ENCODE assay signal across 8 mouse cellular contexts in the genomic region with DNA sequence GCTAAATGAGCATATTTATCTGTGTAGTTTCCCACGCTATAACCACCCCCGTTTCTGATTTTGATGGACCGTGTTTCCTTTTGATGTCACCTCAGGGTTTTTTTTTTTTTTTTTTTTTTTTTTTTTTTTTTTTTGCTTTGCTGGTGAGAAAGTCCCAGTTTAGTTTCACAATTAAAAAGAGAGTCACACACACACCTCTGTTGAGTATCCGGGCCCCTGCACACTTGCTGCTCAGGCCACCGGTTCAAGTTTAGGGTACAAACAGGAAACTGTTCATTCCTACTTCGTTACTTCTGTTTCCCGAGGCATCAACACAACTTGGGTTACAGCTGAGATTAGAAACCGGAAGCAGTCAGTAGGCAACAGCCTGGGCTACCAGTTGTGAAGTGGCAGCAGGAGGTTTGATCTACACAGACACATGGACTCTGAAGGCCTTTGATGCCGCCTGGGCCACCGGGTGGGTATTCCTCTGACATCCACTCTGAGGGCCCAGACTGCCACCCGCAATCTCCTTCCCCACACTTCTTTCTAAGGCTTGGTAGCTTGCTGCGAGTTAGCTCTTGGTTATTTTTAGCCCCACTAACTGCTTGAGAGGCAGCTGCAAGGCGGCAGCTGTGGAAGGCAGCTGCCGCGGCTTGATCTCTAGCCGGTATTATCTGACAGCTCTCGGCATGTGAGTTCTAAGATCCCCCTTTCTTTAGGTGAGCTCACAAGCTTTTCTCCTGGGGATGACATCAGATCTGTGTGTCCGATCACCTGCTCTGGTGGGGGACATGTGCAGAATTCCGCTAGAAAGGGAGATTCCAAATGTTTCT. TPM values are rescaled to one million over a fixed set of nuclear protein-coding genes. Genes with fewer than 3 reads are reported as not detected.
DNase-seq lines count a peak whose midpoint lies in the region; ATAC-seq and TF ChIP-seq lines count a peak whose summit lies in the region.

No protein-coding gene starts in this region.

- H3K4me2 ChIP-seq in forebrain, embryonic 13.5 days: peak overlapping the region; percentile 12
- no peak overlapping the region for H3K4me2 ChIP-seq in hindbrain, postnatal 0 days (ENCODE audit: low read depth, low read length)
- H3K4me2 ChIP-seq in midbrain, postnatal 0 days (ENCODE audit: low read depth, low read length, poor library complexity, severe bottlenecking): peak overlapping the region; percentile 7; the same call in 1 of the 2 replicates

- H3K4me1 ChIP-seq in liver, adult 2 months (ENCODE audit: control insufficient read depth, insufficient read depth, low read length): no peaks in the 10 kb centered on the region
- peaks cover 74% of the 10 kb centered on the region for H3K4me1 ChIP-seq in forebrain, embryonic 13.5 days
- H3K4me1 ChIP-seq in hindbrain, postnatal 0 days (ENCODE audit: insufficient read depth, low read length): peaks cover 28% of the 10 kb centered on the region
- H3K4me1 ChIP-seq in midbrain, postnatal 0 days (ENCODE audit: insufficient read depth, low read length): peaks cover 31% of the 10 kb centered on the region
- peaks cover 7% of the 10 kb centered on the region for H3K4me1 ChIP-seq in cerebellum, adult 2 months (ENCODE audit: control insufficient read depth, insufficient read depth, low read length)

- 72% methylated on average over 19 of the region's 19 CpGs for WGBS in liver, adult 2 months
- 44% methylated on average over 19 of the region's 19 CpGs for WGBS in forebrain, embryonic 13.5 days
- WGBS in hindbrain, postnatal 0 days: 39% methylated on average over 19 of the region's 19 CpGs
- 32% methylated on average over 19 of the region's 19 CpGs for WGBS in midbrain, postnatal 0 days
- WGBS in cerebellum, adult 2 months: 60% methylated on average over 19 of the region's 19 CpGs

- TF ChIP-seq CTCF in liver, adult 2 months (IDR thresholded peaks at IDR 0.05; ENCODE audit: low read depth, low read length): no peak
- TF ChIP-seq CTCF in hindbrain, postnatal 0 days (IDR thresholded peaks at IDR 0.05; ENCODE audit: low read depth): no peak
- no peak for TF ChIP-seq CTCF in midbrain, postnatal 0 days (IDR thresholded peaks at IDR 0.05)
- TF ChIP-seq CTCF in cerebellum, adult 2 months (IDR thresholded peaks at IDR 0.05; ENCODE audit: borderline replicate concordance, insufficient read depth, low read depth, low read length): no peak

- H3K36me3 ChIP-seq in liver, adult 2 months (ENCODE audit: control insufficient read depth, insufficient read depth, low read length): no peaks in the 10 kb centered on the region
- H3K36me3 ChIP-seq in forebrain, embryonic 13.5 days (ENCODE audit: poor library complexity, severe bottlenecking): no peaks in the 10 kb centered on the region
- no peaks in the 10 kb centered on the region for H3K36me3 ChIP-seq in hindbrain, postnatal 0 days (ENCODE audit: insufficient read depth, low read length)
- no peaks in the 10 kb centered on the region for H3K36me3 ChIP-seq in midbrain, postnatal 0 days (ENCODE audit: insufficient read depth, low read length)

- H3K4me3 ChIP-seq in liver, adult 2 months (ENCODE audit: insufficient read depth, low read depth, low read length): no peak overlapping the region
- H3K4me3 ChIP-seq in forebrain, embryonic 13.5 days: no peak overlapping the region
- no peak overlapping the region for H3K4me3 ChIP-seq in hindbrain, postnatal 0 days (ENCODE audit: low read length)
- no peak overlapping the region for H3K4me3 ChIP-seq in midbrain, postnatal 0 days (ENCODE audit: low read depth, low read length)
- H3K4me3 ChIP-seq in cerebellum, adult 2 months (replicated peaks; ENCODE audit: insufficient read depth, low read depth, low read length): no peak overlapping the region

- DNase-seq in liver, adult 2 months (ENCODE audit: extremely low read depth, low read depth, low spot score): peak; percentile 14
- DNase-seq in liver: no peak
- peak; percentile 54 for DNase-seq in hindbrain, postnatal 0 days (ENCODE audit: low spot score)
- no peak for DNase-seq in midbrain, postnatal 0 days (ENCODE audit: low spot score)
- DNase-seq in cerebellum, adult 2 months: no peak
- no peak for DNase-seq in urinary bladder, adult 2 months (ENCODE audit: low spot score)
- DNase-seq in layer of hippocampus, postnatal 36 days: no peak

- no peak for ATAC-seq in forebrain, embryonic 13.5 days
- no peak for ATAC-seq in hindbrain, postnatal 0 days
- ATAC-seq in midbrain, postnatal 0 days (ENCODE audit: low FRiP score): no peak

- H3K27me3 ChIP-seq in liver, adult 2 months (ENCODE audit: control insufficient read depth, insufficient read depth, low read length): no peaks in the 10 kb centered on the region
- no peaks in the 10 kb centered on the region for H3K27me3 ChIP-seq in forebrain, embryonic 13.5 days
- no peaks in the 10 kb centered on the region for H3K27me3 ChIP-seq in hindbrain, postnatal 0 days (ENCODE audit: insufficient read depth, low read length)
- no peaks in the 10 kb centered on the region for H3K27me3 ChIP-seq in midbrain, postnatal 0 days (ENCODE audit: insufficient read depth, low read length)
- no peaks in the 10 kb centered on the region for H3K27me3 ChIP-seq in cerebellum, adult 2 months (ENCODE audit: control insufficient read depth, insufficient read depth, low read length)

- no peak overlapping the region for H3K9ac ChIP-seq in liver, adult 2 months (ENCODE audit: low read depth, low read length)
- 0 out of 2 replicates have a peak overlapping the region, but pooled peaks have one; percentile 19 for H3K9ac ChIP-seq in forebrain, embryonic 13.5 days
- peak overlapping the region; percentile 18; the same call in 1 of the 2 replicates for H3K9ac ChIP-seq in hindbrain, postnatal 0 days (replicated peaks; ENCODE audit: low read length)
- peak overlapping the region; percentile 19; the same call in 1 of the 2 replicates for H3K9ac ChIP-seq in midbrain, postnatal 0 days (replicated peaks; ENCODE audit: low read length, poor library complexity, severe bottlenecking)

- H3K79me2 ChIP-seq in liver, adult 2 months (ENCODE audit: control insufficient read depth, insufficient read depth, low read length): no peaks in the 10 kb centered on the region

- H3K27ac ChIP-seq in liver, adult 2 months (replicated peaks; ENCODE audit: insufficient read depth, low read depth, low read length): no peak overlapping the region
- H3K27ac ChIP-seq in forebrain, embryonic 13.5 days: peak overlapping the region; percentile 57
- H3K27ac ChIP-seq in hindbrain, postnatal 0 days: peak overlapping the region; percentile 62
- H3K27ac ChIP-seq in midbrain, postnatal 0 days (ENCODE audit: low read depth, low read length): peak overlapping the region; percentile 78
- no peak overlapping the region for H3K27ac ChIP-seq in cerebellum, adult 2 months (ENCODE audit: insufficient read depth, low read length)

- no peak for TF ChIP-seq POLR2A in liver, adult 2 months (IDR thresholded peaks at IDR 0.05; ENCODE audit: extremely low read depth, insufficient read depth, low read length)
- TF ChIP-seq POLR2A in cerebellum, adult 2 months (IDR thresholded peaks at IDR 0.05; ENCODE audit: borderline replicate concordance, insufficient read depth, low read length): no peak

- no peaks in the 10 kb centered on the region for H3K9me3 ChIP-seq in forebrain, embryonic 13.5 days (replicated peaks)
- no peaks in the 10 kb centered on the region for H3K9me3 ChIP-seq in hindbrain, postnatal 0 days (ENCODE audit: low read length)
- no peaks in the 10 kb centered on the region for H3K9me3 ChIP-seq in midbrain, postnatal 0 days (ENCODE audit: low read length)

RNA-seq across cellular contexts. Expression of gene Cdk5r1, which starts 31.7 kb away (rescaled TPM):
- total RNA-seq in liver, adult 2 months (2014; rRNA removed): 0.18 and 0.47 TPM in 2 replicates
- 0.45 and 0.61 TPM in 2 replicates for polyA plus RNA-seq in liver, adult 2 months (2012; rRNA removed)
- 67.9 and 73.9 TPM in 2 replicates for polyA plus RNA-seq in forebrain, embryonic 13.5 days (2015; fragmentation: Nextera tagmentation; extraction: Ambion mirVana)
- 355 and 367 TPM in 2 replicates for total RNA-seq in hindbrain, postnatal 0 days (2014; rRNA removed)
- 65.1 and 69.3 TPM in 2 replicates for polyA plus RNA-seq in hindbrain, postnatal 0 days (2015; fragmentation: Nextera tagmentation; extraction: Ambion mirVana)
- 376 and 420 TPM in 2 replicates for total RNA-seq in midbrain, postnatal 0 days (2014; rRNA removed)
- polyA plus RNA-seq in midbrain, postnatal 0 days (2015; fragmentation: Nextera tagmentation; extraction: Ambion mirVana): 77.3 and 85.2 TPM in 2 replicates
- 86.7 and 93.9 TPM in 2 replicates for polyA plus RNA-seq in cerebellum, adult 2 months (2012; rRNA removed)
- 0.94 and 1.4 TPM in 2 replicates for polyA plus RNA-seq in urinary bladder, adult 2 months (2012; rRNA removed)
- 100 to 1,000 TPM; 226 to 242 TPM for total RNA-seq in layer of hippocampus, postnatal 36 days (2021)

Comparison
In these comparisons a context has a peak if more than half of its experiments do, and no peak if none do; other contexts are left out.
1. DNase-seq: peak in liver, adult 2 months (single experiment) and hindbrain, postnatal 0 days (single experiment); none in liver (single experiment), midbrain, postnatal 0 days (single experiment), cerebellum, adult 2 months (0 of 2), urinary bladder, adult 2 months (single experiment) and layer of hippocampus, postnatal 36 days (0 of 2).
2. H3K27ac ChIP-seq: peak in forebrain, embryonic 13.5 days (single experiment), hindbrain, postnatal 0 days (single experiment) and midbrain, postnatal 0 days (single experiment); none in liver, adult 2 months (single experiment) and cerebellum, adult 2 months (single experiment).
3. RNA of gene Cdk5r1, which starts 31.7 kb away (polyA plus RNA-seq): 86.7 to 93.9 TPM in cerebellum, adult 2 months, 77.3 to 85.2 TPM in midbrain, postnatal 0 days, 65.1 to 69.3 TPM in hindbrain, postnatal 0 days and 67.9 to 73.9 TPM in forebrain, embryonic 13.5 days; 0.94 to 1.4 TPM in urinary bladder, adult 2 months and 0.45 to 0.61 TPM in liver, adult 2 months; every median in the first group is over 10 times any median in the second.